Mouse (Mus musculus): ENCODE measurements at regions not wholly inside any gene's neighbourhood (a gene's known extent, or its start where the extent isn't known, plus 50 kb on each side); places are given as distances from the start of the nearest gene placed in this dataset.

GRCm38 (mm10) chr4:96968545-96969164 lies 183.7 kb upstream of the Gm12695 start:
- ATAC-seq (replicated peaks; ENCODE audit: poor library complexity) = no peak

Measured in megakaryocyte progenitor cell, adult 5-6 weeks (primary cell).